Mouse (Mus musculus) lung, adult 2 months (tissue): ENCODE data around the gene Syt1.

Experiments used
- CTCF ChIP-seq: fragments of 200-500 bp; IDR thresholded peaks from 2 replicates; pipeline ENCODE4 v1.5.1; 2011; ENCODE audit warnings: mild to moderate bottlenecking, low read length, control low read depth; ENCODE audit not compliant: insufficient read depth
- POLR2A ChIP-seq: fragments of 200-500 bp; IDR thresholded peaks from 2 replicates; pipeline ENCODE4 v1.6.1; 2011; ENCODE audit warnings: low read depth, mild to moderate bottlenecking, control low read depth, low read length, borderline replicate concordance; ENCODE audit errors: extremely low read depth

DNA sequence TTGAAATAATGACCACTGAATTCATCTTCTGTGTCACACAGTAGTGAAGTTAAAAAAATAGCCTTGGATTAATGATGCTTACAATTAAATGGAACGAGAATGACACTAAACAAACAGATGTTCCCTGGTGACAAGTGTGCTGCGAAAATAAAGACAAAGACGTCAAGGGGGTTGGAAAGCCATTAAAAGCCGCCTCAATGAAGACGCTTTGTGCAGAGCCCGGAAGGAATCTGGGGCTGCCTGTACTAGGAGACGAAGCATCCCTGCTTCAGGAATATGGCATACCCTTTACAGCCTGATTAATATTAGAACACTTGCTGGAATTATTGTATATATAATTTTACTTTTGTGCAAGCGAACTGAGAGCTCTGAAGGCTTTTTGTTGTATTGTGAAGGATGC, 234.0 kb downstream of the Syt1 start:
- TF ChIP-seq CTCF = no peak
- no peak for TF ChIP-seq POLR2A
